Mouse (Mus musculus) forebrain, embryonic 14.5 days (tissue): ENCODE data around the gene Btla. TPM values are rescaled to one million over a fixed set of nuclear protein-coding genes. Genes with fewer than 3 reads are reported as not detected.

ENCODE experiments used
- ATAC-seq: fragments of 200-750 bp; cut with Nextera tagmentation; 2 replicates; pipeline ENCODE4 v1.8.0; 2017; ENCODE audit warnings: mild to moderate bottlenecking, moderate library complexity
- DNase-seq: peaks from one replicate; pipeline ENCODE4 v3.0.0-alpha.2; 2015; ENCODE audit warnings: low spot score
- H3K27ac ChIP-seq: fragments of 300-500 bp; sonication (generic); 2 replicates; pipeline ENCODE4 v1.5.1; 2014; ENCODE audit warnings: low read depth, mild to moderate bottlenecking, control low read depth, low read length, moderate library complexity
- H3K27me3 ChIP-seq: fragments of 300-500 bp; sonication (generic); replicated peaks from 2 replicates; pipeline ENCODE4 v1.6.1; 2014; ENCODE audit warnings: low read length, control low read depth, mixed read lengths; ENCODE audit not compliant: control insufficient read depth, insufficient read depth
- H3K36me3 ChIP-seq: fragments of 300-500 bp; sonication (generic); 2 replicates; pipeline ENCODE4 v1.6.1; 2014; ENCODE audit warnings: low read length, control low read depth; ENCODE audit not compliant: control insufficient read depth, insufficient read depth
- H3K4me1 ChIP-seq: fragments of 300-500 bp; sonication (generic); 2 replicates; pipeline ENCODE4 v1.6.1; 2014; ENCODE audit warnings: antibody characterized with exemption, low read length, control low read depth; ENCODE audit not compliant: control insufficient read depth, insufficient read depth
- H3K4me2 ChIP-seq: fragments of 300-500 bp; sonication (generic); 2 replicates; pipeline ENCODE4 v1.6.1; 2014; ENCODE audit warnings: mild to moderate bottlenecking, control low read depth, low read length
- H3K4me3 ChIP-seq: fragments of 300-500 bp; sonication (generic); 2 replicates; pipeline ENCODE4 v1.5.1; 2014; ENCODE audit warnings: low read depth, low read length, control low read depth
- H3K9ac ChIP-seq: fragments of 300-500 bp; sonication (generic); 2 replicates; pipeline ENCODE4 v1.6.1; 2014; ENCODE audit warnings: mild to moderate bottlenecking, low read length, control low read depth, moderate library complexity
- H3K9me3 ChIP-seq: fragments of 300-500 bp; sonication (generic); replicated peaks from 2 replicates; pipeline ENCODE4 v1.6.1; 2016; ENCODE audit warnings: low read length, control low read depth, mixed read lengths; ENCODE audit not compliant: control insufficient read depth
- WGBS: fragments of 180-500 bp; shearing (Covaris S2); extraction: QIAGEN DNeasy Blood & Tissue Kit; methylation state at CpG from one replicate; pipeline ENCODE4 v1.1.7; 2014; 5-methylcytosine and 5-hydroxymethylcytosine counted together
- polyA plus RNA-seq: library from polyadenylated mRNA; unstranded; fragments of >200 nt; fragmentation: Nextera tagmentation; extraction: Ambion mirVana; gene quantifications from 2 replicates; pipeline ENCODE4 v1.2.1, GENCODE M21; 2014

The Btla gene
- polyA plus RNA-seq: 0.09 and 0.13 TPM in 2 replicates

- WGBS: 36% methylated on average over 10 of the region's 10 CpGs
- Histone ChIP-seq H3K4me2 (no peak within 1 kb of the TSS), H3K9ac (no peak within 1 kb of the TSS), H3K27ac (no peak within 1 kb of the TSS), H3K4me1 (no peaks in the 10 kb centered on the region), H3K9me3 (no peaks in the 10 kb centered on the region), H3K27me3 (no peaks in the 10 kb centered on the region), H3K4me3 (no peak within 1 kb of the TSS), H3K36me3 (no peaks in the 10 kb centered on the region)
- DNase-seq (no peak), ATAC-seq (no peak)
These were observed at the start of gene Btla for GRCm38 (mm10) chr16:45223648-45224388. TSS of gene Btla (plus strand) at chr16:45224315.

- no peak for ATAC-seq
These were observed 45.6 kb upstream of the Btla start for GRCm38 (mm10) chr16:45178552-45178951.

GRCm38 (mm10) chr16:45181824-45182223, 42.3 kb upstream of the Btla start:
- Histone ChIP-seq H3K4me1 (no peaks in the 10 kb centered on the region), H3K27me3 (no peaks in the 10 kb centered on the region), H3K4me3 (no peak overlapping the region), H3K36me3 (peaks cover 17% of the 10 kb centered on the region), H3K9ac (no peak overlapping the region), H3K27ac (no peak overlapping the region), H3K4me2 (no peak overlapping the region), H3K9me3 (no peaks in the 10 kb centered on the region)
- DNase-seq: no peak
- WGBS: 96% methylated on average over 5 of the region's 5 CpGs
- no peak for ATAC-seq

More at GRCm38 (mm10) chr16:45178552-45178951, 45.6 kb upstream of the Btla start:
- no peak overlapping the region for H3K4me2 ChIP-seq
- peaks cover 9% of the 10 kb centered on the region for H3K36me3 ChIP-seq
- H3K4me1 ChIP-seq: no peaks in the 10 kb centered on the region
- no peak overlapping the region for H3K9ac ChIP-seq
- DNase-seq: no peak
- no peaks in the 10 kb centered on the region for H3K9me3 ChIP-seq
- no peak overlapping the region for H3K4me3 ChIP-seq
- H3K27ac ChIP-seq: no peak overlapping the region
- H3K27me3 ChIP-seq: no peaks in the 10 kb centered on the region
- whole genome bisulfite sequencing: 79% methylated on average over 2 of the region's 2 CpGs

- H3K9ac ChIP-seq: no peak overlapping the region
- H3K9me3 ChIP-seq: no peaks in the 10 kb centered on the region
- peaks cover 3% of the 10 kb centered on the region; the same call in 1 of the 2 replicates for H3K36me3 ChIP-seq
- DNase-seq (peak; percentile 87), ATAC-seq (peak; percentile 67)
- no peaks in the 10 kb centered on the region for H3K27me3 ChIP-seq
- H3K4me2 ChIP-seq: no peak overlapping the region
- no peaks in the 10 kb centered on the region for H3K4me1 ChIP-seq
- no peak overlapping the region for H3K27ac ChIP-seq
- WGBS: 10% methylated on average over 1 of the region's 1 CpGs
- no peak overlapping the region for H3K4me3 ChIP-seq
These were observed 31.5 kb upstream of the Btla start for GRCm38 (mm10) chr16:45192613-45193012.

GRCm38 (mm10) chr16:45196816-45197215, 27.3 kb upstream of the Btla start:
- WGBS: 31% methylated on average over 6 of the region's 6 CpGs
- Histone ChIP-seq H3K4me2 (no peak overlapping the region), H3K36me3 (no peaks in the 10 kb centered on the region), H3K27ac (no peak overlapping the region), H3K9ac (no peak overlapping the region), H3K4me1 (no peaks in the 10 kb centered on the region), H3K9me3 (no peaks in the 10 kb centered on the region), H3K27me3 (no peaks in the 10 kb centered on the region), H3K4me3 (no peak overlapping the region)
- DNase-seq (peak; percentile 94), ATAC-seq (peak; percentile 94)

GRCm38 (mm10) chr16:45201395-45201794, 22.7 kb upstream of the Btla start:
- Histone ChIP-seq H3K9me3 (no peaks in the 10 kb centered on the region), H3K4me3 (no peak overlapping the region), H3K4me1 (no peaks in the 10 kb centered on the region), H3K27ac (no peak overlapping the region), H3K4me2 (no peak overlapping the region), H3K9ac (no peak overlapping the region), H3K36me3 (no peaks in the 10 kb centered on the region), H3K27me3 (no peaks in the 10 kb centered on the region)
- ATAC-seq (no peak), DNase-seq (no peak)
- WGBS: 91% methylated on average over 2 of the region's 2 CpGs

- ATAC-seq (no peak), DNase-seq (no peak)
- H3K27ac ChIP-seq: no peak overlapping the region
- WGBS: 83% methylated on average over 4 of the region's 4 CpGs
- no peak overlapping the region for H3K4me3 ChIP-seq
- H3K4me2 ChIP-seq: no peak overlapping the region
- no peak overlapping the region for H3K9ac ChIP-seq
- no peaks in the 10 kb centered on the region for H3K27me3 ChIP-seq
- no peaks in the 10 kb centered on the region for H3K9me3 ChIP-seq
- H3K4me1 ChIP-seq: no peaks in the 10 kb centered on the region
- no peaks in the 10 kb centered on the region for H3K36me3 ChIP-seq
These were observed 19.7 kb upstream of the Btla start for GRCm38 (mm10) chr16:45204438-45204837.

GRCm38 (mm10) chr16:45204859-45205670, 19.1 kb upstream of the Btla start:
- H3K4me2 ChIP-seq: no peak overlapping the region
- WGBS: 86% methylated on average over 12 of the region's 12 CpGs
- no peak overlapping the region for H3K9ac ChIP-seq
- H3K4me3 ChIP-seq: no peak overlapping the region
- no peak overlapping the region for H3K27ac ChIP-seq
- ATAC-seq (no peak), DNase-seq (no peak)
- H3K27me3 ChIP-seq: no peaks in the 10 kb centered on the region
- H3K4me1 ChIP-seq: no peaks in the 10 kb centered on the region
- no peaks in the 10 kb centered on the region for H3K36me3 ChIP-seq
- no peaks in the 10 kb centered on the region for H3K9me3 ChIP-seq

- Histone ChIP-seq H3K27ac (no peak overlapping the region), H3K4me1 (no peaks in the 10 kb centered on the region), H3K9me3 (no peaks in the 10 kb centered on the region), H3K27me3 (no peaks in the 10 kb centered on the region), H3K4me2 (no peak overlapping the region), H3K4me3 (no peak overlapping the region), H3K9ac (no peak overlapping the region), H3K36me3 (no peaks in the 10 kb centered on the region)
- ATAC-seq: no peak
- 18% methylated on average over 2 of the region's 2 CpGs for WGBS
- no peak for DNase-seq
These were observed 2.1 kb upstream of the Btla start for GRCm38 (mm10) chr16:45222016-45222415.
